Mouse (Mus musculus): ENCODE measurements around the gene Emx1. TPM values are rescaled to one million over a fixed set of nuclear protein-coding genes. Genes with fewer than 3 reads are reported as not detected.
A peak's percentile ranks its signal among the peaks of the same experiment; 100 is the strongest.
"Not testable (repeated sequence)": the region's sequence is repeated elsewhere in the genome, so short reads cannot be mapped to it uniquely, and the experiment has no call there.

The Emx1 gene
- 25.7 and 41.6 TPM in 2 replicates for total RNA-seq (2014; rRNA removed)
- polyA plus RNA-seq (2015; fragmentation: Nextera tagmentation; extraction: Ambion mirVana) = 28.8 and 41.0 TPM in 2 replicates

DNA sequence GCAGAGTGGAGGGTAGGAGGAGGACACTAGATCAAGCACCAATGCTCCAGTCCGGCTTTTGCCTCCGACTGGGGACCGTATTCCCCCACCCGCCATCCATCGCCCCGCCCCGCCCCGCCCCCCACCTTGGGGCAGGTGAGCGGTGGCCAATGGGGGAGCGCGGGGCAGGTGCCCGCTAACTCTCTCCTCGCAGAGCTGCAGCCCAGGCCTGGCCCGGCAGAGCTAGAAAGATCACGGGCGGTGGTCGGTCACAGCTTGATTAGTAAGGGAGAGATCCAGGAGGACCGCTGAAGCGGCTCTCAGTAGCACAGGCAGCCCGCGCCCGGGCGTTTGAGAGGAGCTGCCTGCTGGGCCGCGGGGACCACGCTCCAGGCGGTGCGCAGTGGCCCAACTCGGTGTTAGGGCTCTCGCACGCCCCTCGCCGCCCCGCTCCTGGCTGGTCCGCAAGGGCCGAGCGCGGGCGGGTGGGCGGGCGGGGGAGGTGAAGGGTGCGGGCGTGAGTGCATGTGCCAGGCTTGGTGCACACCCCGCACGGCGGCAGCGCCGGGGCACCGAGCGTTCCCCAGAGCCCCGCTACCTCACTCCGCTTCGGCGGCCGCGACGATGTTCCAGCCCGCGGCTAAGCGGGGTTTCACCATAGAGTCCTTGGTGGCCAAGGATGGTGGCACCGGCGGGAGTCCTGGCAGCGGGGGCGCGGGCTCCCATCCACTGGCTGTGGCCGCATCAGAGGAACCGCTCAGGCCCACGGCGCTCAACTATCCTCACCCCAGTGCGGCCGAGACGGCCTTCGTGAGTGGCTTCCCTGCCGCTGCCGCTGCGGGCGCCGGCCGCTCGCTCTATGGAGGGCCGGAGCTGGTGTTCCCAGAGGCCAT is at the start of gene Emx1:
Emx1 (plus strand) TSS at position 99 of the 872 bp plus-strand sequence.
- Histone ChIP-seq H3K4me1 (ENCODE audit: insufficient read depth) (peaks cover 12% of the 10 kb centered on the region; the same call in 1 of the 2 replicates), H3K9me3 (ENCODE audit: low read length) (no peaks in the 10 kb centered on the region), H3K36me3 (ENCODE audit: insufficient read depth) (no peaks in the 10 kb centered on the region), H3K4me3 (ENCODE audit: low read depth, low read length) (peak within 1 kb of the TSS; percentile 50), H3K9ac (peak within 1 kb of the TSS; percentile 63), H3K4me2 (ENCODE audit: low read depth) (peak within 1 kb of the TSS; percentile 68), H3K27ac (ENCODE audit: low read depth, low read length) (peak within 1 kb of the TSS; percentile 70), H3K27me3 (ENCODE audit: insufficient read depth, low read length) (peaks cover 12% of the 10 kb centered on the region)
- whole genome bisulfite sequencing = under 1% methylated on average over 78 of the region's 81 CpGs
- DNase-seq (peak; percentile 68), ATAC-seq (peak; percentile 61)
- no peak for TF ChIP-seq CTCF (IDR thresholded peaks at IDR 0.05; ENCODE audit: low read depth)

DNA sequence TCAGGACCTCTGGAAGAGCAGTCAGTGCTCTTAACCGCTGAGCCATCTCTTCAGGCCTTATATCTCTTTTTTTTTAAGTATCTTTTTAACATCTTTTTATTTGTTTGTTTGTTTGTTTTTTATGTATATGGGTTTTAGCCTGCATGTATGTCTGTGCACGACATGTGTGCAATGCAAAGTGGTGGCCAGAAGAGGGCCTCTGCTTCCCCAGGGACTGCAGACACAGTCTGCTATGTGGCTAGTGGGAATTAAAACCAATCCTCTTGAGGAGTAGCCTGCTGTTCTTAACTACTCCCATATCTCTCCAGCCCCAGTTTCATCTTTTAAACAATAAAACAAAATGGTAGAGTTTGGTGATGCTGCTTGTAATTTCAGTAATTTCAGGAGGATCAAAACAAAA is 47.7 kb upstream of the Emx1 start:
- Histone ChIP-seq H3K9me3 (ENCODE audit: low read length) (no peaks in the 10 kb centered on the region), H3K4me1 (ENCODE audit: insufficient read depth) (no peaks in the 10 kb centered on the region), H3K27ac (ENCODE audit: low read depth, low read length) (no peak overlapping the region), H3K9ac (no peak overlapping the region), H3K4me3 (ENCODE audit: low read depth, low read length) (no peak overlapping the region), H3K27me3 (ENCODE audit: insufficient read depth, low read length) (no peaks in the 10 kb centered on the region), H3K4me2 (ENCODE audit: low read depth) (no peak overlapping the region), H3K36me3 (ENCODE audit: insufficient read depth) (no peaks in the 10 kb centered on the region)
- 93% methylated on average over 2 of the region's 2 CpGs for WGBS
- DNase-seq (no peak), ATAC-seq (no peak)
- no peak for TF ChIP-seq CTCF (IDR thresholded peaks at IDR 0.05; ENCODE audit: low read depth)

DNA sequence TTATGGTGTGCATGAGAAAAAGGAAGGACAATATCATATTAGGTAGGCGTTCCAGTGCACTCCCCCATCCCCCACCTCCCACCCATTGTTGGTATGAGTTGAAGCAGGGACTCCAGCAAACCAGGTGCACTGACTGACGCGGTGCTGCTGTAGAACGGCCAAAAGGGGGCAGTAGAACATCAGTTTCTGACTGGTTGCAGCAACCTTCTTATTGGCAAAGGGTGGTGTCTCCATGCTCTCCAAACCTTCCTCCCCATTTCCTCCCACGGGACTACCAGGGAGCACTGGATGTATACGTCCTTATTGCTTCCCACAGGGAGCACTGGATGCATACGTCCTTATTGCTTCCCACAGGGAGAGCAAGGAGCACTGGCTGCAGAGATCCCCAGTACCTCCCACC is 46.2 kb upstream of the Emx1 start:
- not testable (repeated sequence) for H3K27ac ChIP-seq (ENCODE audit: low read depth, low read length); H3K4me2 ChIP-seq (ENCODE audit: low read depth); H3K4me1 ChIP-seq (ENCODE audit: insufficient read depth); H3K9ac ChIP-seq; H3K4me3 ChIP-seq (ENCODE audit: low read depth, low read length); H3K27me3 ChIP-seq (ENCODE audit: insufficient read depth, low read length); H3K36me3 ChIP-seq (ENCODE audit: insufficient read depth); ATAC-seq; H3K9me3 ChIP-seq (ENCODE audit: low read length)
- DNase-seq = peak; percentile 49
- 9% methylated on average over 6 of the region's 7 CpGs for WGBS
- TF ChIP-seq CTCF (IDR thresholded peaks at IDR 0.05; ENCODE audit: low read depth) = peak; percentile 64

DNA sequence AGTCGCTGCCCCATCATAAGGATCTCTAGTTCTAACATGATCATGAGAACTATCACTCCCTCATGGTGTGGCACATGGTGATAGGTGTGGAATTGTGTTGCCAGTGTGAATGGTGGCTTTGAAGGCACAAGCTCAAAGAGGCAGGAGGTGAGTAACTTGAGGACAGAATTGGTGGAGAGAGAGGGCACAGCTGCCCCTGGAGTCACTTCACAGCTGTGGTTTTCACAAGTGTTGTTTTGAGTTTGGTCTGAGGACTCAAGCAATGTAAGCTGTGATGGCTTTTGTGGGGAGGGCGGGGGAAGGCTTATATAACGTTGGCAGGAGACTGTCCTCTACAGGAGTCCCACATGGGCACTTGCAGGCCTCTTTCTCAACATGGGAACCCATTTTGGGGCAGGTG is 42.8 kb upstream of the Emx1 start:
- H3K4me1 ChIP-seq (ENCODE audit: insufficient read depth) = no peaks in the 10 kb centered on the region
- no peak overlapping the region for H3K9ac ChIP-seq
- no peaks in the 10 kb centered on the region for H3K36me3 ChIP-seq (ENCODE audit: insufficient read depth)
- ATAC-seq (no peak), DNase-seq (no peak)
- H3K9me3 ChIP-seq (ENCODE audit: low read length) = no peaks in the 10 kb centered on the region
- H3K4me3 ChIP-seq (ENCODE audit: low read depth, low read length) = no peak overlapping the region
- no peak overlapping the region for H3K4me2 ChIP-seq (ENCODE audit: low read depth)
- TF ChIP-seq CTCF (IDR thresholded peaks at IDR 0.05; ENCODE audit: low read depth) = no peak
- WGBS = 73% methylated on average over 3 of the region's 3 CpGs
- H3K27me3 ChIP-seq (ENCODE audit: insufficient read depth, low read length) = no peaks in the 10 kb centered on the region
- H3K27ac ChIP-seq (ENCODE audit: low read depth, low read length) = no peak overlapping the region

DNA sequence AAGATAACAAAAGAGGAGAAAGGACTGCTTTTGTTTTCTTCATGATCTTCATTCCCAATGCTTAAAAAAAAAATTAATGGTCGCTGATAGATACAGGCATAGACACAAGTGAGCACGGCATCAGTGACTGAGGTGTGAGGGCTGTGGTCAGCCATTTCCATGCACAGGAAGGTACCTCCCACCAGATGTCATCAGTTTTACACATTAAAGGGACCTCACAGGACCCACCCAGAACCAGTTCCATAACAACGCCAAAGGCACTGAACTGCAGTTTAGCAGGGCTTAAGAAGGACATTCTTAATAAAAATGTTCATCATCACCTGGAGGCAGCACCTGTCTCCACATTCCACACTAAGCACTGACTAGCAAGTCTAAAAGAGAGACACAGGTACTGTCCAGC is 39.6 kb upstream of the Emx1 start:
- H3K4me3 ChIP-seq (ENCODE audit: low read depth, low read length) = no peak overlapping the region
- no peak overlapping the region for H3K9ac ChIP-seq
- TF ChIP-seq CTCF (IDR thresholded peaks at IDR 0.05; ENCODE audit: low read depth) = no peak
- no peak for ATAC-seq
- no peaks in the 10 kb centered on the region for H3K9me3 ChIP-seq (ENCODE audit: low read length)
- 75% methylated on average over 3 of the region's 3 CpGs for WGBS
- no peaks in the 10 kb centered on the region for H3K27me3 ChIP-seq (ENCODE audit: insufficient read depth, low read length)
- DNase-seq = no peak
- H3K4me2 ChIP-seq (ENCODE audit: low read depth) = no peak overlapping the region
- H3K36me3 ChIP-seq (ENCODE audit: insufficient read depth) = no peaks in the 10 kb centered on the region
- H3K27ac ChIP-seq (ENCODE audit: low read depth, low read length) = no peak overlapping the region
- H3K4me1 ChIP-seq (ENCODE audit: insufficient read depth) = no peaks in the 10 kb centered on the region

GRCm38 (mm10) chr6:85150386-85150785 is 36.9 kb upstream of the Emx1 start:
- Histone ChIP-seq H3K27me3 (ENCODE audit: insufficient read depth, low read length) (no peaks in the 10 kb centered on the region), H3K4me1 (ENCODE audit: insufficient read depth) (peaks cover 5% of the 10 kb centered on the region; the same call in 1 of the 2 replicates), H3K9me3 (ENCODE audit: low read length) (no peaks in the 10 kb centered on the region), H3K36me3 (ENCODE audit: insufficient read depth) (no peaks in the 10 kb centered on the region), H3K27ac (ENCODE audit: low read depth, low read length) (no peak overlapping the region), H3K4me3 (ENCODE audit: low read depth, low read length) (no peak overlapping the region), H3K9ac (no peak overlapping the region), H3K4me2 (ENCODE audit: low read depth) (no peak overlapping the region)
- ATAC-seq (no peak), DNase-seq (no peak)
- WGBS = 79% methylated on average over 3 of the region's 3 CpGs
- TF ChIP-seq CTCF (IDR thresholded peaks at IDR 0.05; ENCODE audit: low read depth) = no peak

DNA sequence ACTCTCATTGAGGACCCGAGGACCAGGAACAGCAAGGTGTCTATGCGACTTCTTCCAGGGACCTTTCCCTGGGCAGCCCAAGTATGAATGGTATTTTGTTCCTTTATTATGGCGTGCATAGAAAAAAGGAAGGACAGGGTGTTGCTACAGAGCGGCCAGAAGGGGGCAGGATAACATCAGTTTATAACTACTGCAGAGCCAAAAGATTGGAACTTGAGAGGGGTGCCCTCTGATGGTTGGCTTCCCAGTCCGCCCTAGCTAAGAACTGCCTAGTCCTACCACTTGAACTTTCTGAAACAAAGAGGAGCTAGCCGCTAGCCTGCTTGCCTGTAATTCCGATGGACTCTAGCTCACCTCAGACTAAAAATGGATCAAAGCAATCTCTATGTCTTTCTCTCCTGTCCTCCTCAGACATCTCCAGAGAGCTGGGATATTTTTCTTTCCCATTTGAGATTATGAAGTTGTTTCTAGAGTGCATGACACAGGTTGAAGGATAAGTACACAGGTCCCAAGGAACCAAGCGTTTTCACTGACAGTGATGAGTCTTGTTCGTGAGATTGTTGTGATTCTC is 33.2 kb upstream of the Emx1 start:
- no peak overlapping the region for H3K4me2 ChIP-seq (ENCODE audit: low read depth)
- 5% methylated on average over 9 of the region's 9 CpGs for WGBS
- no peaks in the 10 kb centered on the region for H3K27me3 ChIP-seq (ENCODE audit: insufficient read depth, low read length)
- no peak overlapping the region for H3K27ac ChIP-seq (ENCODE audit: low read depth, low read length)
- H3K36me3 ChIP-seq (ENCODE audit: insufficient read depth) = no peaks in the 10 kb centered on the region
- H3K9ac ChIP-seq = no peak overlapping the region
- H3K9me3 ChIP-seq (ENCODE audit: low read length) = no peaks in the 10 kb centered on the region
- ATAC-seq = peak; percentile 92
- DNase-seq = peak; percentile 86
- H3K4me1 ChIP-seq (ENCODE audit: insufficient read depth) = peaks cover 5% of the 10 kb centered on the region; the same call in 1 of the 2 replicates
- no peak overlapping the region for H3K4me3 ChIP-seq (ENCODE audit: low read depth, low read length)
- peak; percentile 93 for TF ChIP-seq CTCF (IDR thresholded peaks at IDR 0.05; ENCODE audit: low read depth)

Measured in forebrain, postnatal 0 days (tissue).